Mouse (Mus musculus) thymus, postnatal 4 days (tissue): ENCODE results near the gene Elf2.
A peak's percentile ranks its signal among the peaks of the same experiment; 100 is the strongest.
"Not testable (repeated sequence)": the region's sequence is repeated elsewhere in the genome, so short reads cannot be mapped to it uniquely, and the experiment has no call there.

Experiments
- DNase-seq: peaks from one replicate; pipeline ENCODE4 v3.0.0; 2021

Elf2 gene

DNA sequence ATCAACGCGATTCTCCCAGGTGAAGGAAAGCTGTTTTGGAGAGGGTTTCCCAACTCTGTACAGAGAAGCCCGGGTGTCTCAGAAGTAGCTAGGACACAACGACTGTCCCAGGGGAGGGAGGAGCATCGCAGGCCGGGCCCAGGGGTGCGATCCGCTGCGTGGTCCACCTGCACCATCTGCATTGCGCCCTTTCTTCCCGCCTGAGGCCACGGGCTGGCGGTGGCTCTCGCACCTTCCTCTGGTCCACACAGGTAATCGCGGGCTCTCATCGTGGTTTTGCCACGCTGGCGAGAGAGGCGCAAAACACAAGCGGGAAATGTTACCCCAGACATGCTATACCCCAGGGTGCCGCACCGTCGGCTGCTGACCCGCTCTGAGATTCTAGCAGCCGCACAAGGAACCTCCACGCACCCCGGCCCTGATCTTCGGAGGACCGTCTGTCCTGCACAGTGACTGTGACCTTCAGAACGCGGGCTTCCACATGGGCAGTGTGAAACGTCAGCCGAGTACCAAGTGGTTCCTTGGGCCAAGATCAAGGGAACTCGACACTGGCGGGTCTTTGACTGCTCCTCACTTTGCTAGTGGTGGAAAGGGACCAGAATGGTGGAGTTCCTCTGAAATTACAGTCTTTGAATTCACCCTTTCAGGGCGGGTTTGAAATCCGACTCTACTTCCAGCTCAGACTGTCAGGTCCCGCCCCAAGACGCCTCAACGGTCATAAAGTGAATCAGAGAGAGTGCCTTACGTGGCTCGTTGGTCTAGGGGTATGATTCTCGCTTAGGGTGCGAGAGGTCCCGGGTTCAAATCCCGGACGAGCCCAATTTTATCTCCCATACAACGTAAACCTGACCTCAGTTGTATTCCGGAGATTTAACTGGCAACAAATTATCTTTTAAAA, 18.4 kb upstream of the Elf2 start:
- DNase-seq = peak; percentile 86

DNA sequence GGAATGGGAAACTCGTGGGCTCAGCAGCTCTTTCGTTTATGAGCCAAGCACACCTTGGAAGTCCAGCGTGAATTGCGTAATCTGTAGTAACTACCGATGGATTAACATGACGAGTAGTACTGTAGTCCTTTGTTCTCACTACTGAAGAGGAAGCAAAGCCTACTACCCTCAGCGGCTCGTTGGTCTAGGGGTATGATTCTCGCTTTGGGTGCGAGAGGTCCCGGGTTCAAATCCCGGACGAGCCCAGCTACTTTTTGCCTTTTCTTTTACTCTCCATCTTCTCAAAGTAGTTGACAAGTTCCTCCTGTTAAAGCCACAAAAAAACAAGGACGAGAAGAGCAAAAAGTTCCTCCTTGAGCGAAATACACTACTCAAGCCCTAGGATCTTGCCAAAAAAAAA, 17.7 kb upstream of the Elf2 start:
- peak; percentile 84 for DNase-seq

DNA sequence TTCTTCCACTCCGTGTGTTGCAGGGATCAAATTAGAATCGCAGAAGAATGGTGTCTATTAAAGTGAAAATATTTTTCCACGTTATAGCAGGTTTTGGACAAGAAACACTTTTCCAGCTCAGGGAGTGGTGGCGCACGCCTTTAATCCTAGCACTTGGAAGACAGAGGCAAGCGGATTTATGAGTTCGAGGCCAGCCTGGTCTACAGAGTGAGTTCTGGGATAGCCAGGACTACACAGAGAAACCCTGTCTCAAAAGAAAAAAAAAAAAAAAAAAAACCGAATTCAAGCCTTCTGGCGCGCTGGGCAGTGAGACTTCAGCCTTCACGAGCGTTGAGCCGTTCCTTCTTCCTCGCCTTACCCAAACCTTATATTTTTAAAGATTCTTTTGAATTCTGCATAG, 17.2 kb upstream of the Elf2 start:
- DNase-seq = peak; percentile 34

DNA sequence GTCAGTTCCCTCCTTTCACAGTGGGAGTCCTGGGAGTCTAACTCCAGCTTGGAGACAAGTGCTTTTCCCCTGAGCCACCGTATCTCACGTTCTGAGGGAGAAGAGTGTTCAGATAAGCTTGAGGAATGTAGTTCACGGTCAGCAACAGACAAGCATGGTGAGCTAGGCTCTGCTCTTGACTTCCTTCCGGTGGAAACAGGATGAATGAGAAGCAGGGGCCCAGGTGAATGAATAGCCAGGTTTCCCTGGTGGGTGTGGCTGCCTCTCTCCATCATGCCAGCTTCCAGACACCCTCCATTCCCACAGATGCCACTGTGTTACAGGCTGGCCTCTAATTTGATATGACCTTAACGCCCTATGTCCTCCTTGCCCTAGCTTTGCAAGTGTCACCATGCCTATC, 16.6 kb upstream of the Elf2 start:
- no peak for DNase-seq

GRCm38 (mm10) chr3:51354956-51355355, 14.5 kb upstream of the Elf2 start:
- DNase-seq = not testable (repeated sequence)

DNA sequence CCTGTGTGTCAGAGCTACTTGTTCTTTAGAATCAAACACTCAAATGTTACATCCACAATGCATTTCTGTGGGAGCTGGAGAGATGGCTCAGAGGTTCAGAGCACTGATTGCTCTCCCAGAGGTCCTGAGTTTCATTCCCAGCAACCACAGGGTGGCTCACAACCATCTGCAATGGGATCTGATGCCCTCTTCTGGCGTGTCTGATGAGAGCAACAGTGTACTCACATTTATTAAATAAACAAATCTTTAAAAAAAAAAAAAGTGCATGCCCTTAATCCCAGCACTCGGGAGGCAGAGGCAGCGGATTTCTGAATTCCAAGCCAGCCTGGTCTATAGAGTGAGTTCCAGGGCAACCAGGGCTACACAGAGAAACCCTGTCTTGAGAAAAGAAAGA, 13.6 kb upstream of the Elf2 start:
- DNase-seq = no peak

DNA sequence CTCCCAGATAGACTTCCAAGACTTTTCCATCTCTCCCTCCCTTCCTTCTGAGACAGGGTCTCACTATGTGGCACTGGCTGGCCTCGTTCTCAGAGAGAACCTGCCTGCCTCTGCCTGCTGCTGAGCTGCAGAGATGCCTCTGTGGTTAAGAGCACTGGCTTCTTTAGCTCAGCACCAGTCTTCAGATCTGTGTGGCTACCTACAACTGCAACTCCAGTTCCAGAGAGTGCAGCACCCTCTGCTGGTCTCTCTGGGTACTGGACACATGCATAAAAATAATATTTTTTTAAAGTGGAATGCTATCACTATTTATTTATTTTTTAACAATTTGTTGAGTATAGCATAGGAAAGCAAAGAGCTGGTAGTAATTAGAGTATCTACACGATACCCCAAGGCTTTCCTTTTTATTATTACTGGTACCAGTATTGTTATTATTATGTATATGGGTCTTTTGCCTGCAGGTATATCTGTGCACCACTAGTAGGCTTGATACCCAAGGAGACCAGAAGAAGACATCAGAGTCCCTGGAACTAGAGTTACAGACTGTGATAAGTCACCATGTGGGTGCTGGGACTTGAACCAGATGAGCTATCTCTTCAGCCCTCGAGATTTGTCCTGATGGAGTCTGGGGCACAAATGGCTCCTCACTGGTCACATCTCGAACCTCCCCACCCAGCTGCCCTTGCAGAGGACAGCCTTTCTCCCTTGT, 13.0 kb upstream of the Elf2 start:
- DNase-seq = peak; percentile 80

GRCm38 (mm10) chr3:51350806-51351205, 10.3 kb upstream of the Elf2 start:
- no peak for DNase-seq

GRCm38 (mm10) chr3:51348646-51349238, 8.3 kb upstream of the Elf2 start:
- no peak for DNase-seq

- DNase-seq = peak; percentile 30
Measured at GRCm38 (mm10) chr3:51345017-51345416, 4.6 kb upstream of the Elf2 start.

- not testable (repeated sequence) for DNase-seq
Measured at GRCm38 (mm10) chr3:51344182-51344581, 3.7 kb upstream of the Elf2 start.

GRCm38 (mm10) chr3:51343260-51343659, 2.8 kb upstream of the Elf2 start:
- DNase-seq = no peak

DNA sequence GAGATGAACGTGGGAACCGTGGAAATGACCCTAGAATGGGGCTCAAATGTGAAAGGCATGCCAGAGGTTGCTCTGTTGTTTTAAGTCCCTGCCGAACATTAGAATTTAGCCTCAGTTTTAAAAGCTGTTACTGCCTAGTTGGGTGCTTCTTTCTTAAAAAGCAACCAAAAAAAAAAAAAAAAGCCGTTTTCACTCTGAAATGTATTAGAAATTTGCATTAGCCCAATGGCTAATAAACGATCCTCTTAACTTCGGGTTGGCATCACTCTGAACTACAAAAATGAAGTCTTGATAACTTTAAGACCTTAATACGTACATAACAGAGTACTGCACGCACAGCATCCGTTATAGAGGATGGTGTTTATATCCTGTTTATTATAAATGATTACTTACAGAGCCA, 1.7 kb upstream of the Elf2 start:
- no peak for DNase-seq

DNA sequence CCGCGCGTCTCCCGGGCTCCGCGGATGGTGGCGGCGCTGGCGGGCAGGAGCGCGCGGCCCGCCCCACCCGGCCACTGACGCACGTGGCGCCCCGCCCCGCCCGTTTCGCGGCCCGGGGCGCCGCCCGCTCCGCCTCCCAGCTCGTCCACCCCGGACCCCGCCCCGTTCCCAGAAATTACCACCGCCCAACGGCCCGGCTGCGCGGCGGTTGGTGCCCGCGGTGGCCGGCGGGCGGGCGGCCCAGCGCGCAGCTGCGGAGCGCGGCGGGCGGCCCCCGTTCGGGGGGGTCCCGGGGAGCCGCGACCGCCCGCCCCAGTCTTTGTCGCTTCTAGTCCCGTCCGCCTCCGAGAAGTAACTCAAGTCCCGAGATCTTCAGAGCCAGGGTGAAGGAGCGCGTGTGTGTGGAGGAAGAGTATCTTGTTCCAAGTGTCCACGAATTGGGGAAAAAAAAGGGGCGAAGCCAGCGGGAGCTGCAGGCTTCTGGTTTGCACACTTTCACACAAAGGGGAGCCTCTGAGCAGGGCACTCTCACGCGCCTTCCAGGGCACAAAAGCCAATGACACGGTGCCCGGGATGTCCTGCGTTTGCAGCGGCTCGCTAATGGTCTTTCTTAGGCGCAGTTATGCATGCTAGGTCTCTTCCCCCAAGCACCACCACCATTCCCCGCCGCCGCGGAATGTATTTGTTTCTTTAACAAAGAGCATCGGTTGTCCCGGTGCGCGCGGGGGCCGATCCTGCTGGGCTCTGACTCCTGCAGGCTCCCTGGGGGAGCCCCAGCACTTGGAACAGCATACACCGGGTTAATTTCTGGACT, 1.0 kb upstream of the Elf2 start:
- peak; percentile 82 for DNase-seq

DNA sequence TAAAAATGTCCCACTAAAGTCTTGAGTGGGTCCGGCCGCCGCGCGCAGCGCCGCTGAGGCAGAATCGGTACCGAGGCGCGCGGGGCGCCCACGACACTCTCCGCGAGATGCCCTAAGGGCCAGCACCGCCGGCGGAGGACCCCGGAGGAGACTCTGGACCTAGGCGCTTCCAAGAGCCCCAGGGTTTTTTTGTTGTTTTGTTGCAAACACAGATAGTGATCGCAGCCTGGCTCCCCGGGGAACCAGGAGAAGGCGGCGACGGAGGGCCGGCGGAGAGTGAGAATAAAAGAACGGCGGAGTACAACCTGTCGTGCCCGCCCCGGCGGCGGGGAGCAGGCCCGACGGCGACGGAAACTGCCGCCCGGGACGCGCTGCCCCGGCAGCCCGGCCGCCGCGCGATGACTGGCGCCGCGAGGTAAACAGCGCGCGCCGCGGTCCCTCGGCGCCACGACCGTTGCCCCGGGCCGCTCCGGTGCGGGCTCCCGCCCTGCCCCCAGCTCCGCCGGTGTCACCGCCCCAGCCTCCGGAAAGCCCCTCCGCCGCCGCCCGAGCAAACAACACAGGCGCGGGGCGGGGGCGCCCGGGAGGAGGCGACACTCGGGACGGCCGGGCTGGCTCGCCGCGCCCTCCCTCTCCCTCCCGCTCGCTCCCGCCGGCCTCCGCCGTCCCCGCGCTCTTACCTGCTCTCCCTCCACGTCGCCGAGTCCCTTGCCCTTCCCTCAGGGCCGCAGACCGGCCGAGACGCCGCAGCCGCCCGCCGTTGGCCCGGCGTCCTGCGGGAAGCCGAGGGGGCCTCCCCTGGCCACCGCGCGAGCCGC, 520 bp downstream of the Elf2 start:
- DNase-seq = peak; percentile 79

GRCm38 (mm10) chr3:51339378-51339733, 1.1 kb downstream of the Elf2 start:
- no peak for DNase-seq

DNA sequence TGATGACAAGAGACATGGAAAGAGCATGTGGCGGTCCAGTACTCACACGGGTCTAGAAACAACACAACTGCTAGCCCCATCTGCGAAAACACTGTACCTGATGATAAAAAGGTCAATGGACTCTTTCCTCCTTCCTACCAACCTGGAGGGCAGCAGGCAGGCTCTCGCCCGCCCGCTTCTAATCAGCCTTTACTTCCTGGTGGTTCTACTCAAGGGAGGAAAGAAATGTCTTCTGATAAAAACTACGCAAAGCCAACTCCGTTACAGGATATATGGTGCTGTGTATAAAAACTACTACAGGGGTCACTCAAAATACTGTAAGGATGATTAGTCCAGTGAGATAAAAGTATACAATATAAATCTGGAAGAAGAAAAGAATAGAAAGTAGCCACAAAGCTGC, 5.1 kb downstream of the Elf2 start:
- no peak for DNase-seq

DNA sequence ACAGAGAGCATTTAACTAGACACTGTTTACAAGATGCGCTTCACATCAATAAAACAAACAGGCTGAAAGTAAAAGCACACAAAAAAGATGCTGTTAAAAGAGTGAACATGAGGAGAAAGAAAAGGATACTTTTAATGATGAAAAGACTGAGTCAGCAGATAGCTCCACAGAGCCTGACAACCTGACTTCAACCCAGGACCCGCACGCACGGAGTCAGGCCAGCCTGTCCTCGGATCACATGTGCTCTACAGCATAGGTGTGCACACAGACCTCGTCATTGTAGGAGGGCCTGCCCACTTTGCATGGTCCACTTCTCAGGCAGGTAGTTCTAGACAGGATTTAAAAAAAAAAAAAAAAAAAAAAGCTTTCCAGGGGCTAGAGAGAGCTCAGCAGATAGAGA, 6.5 kb downstream of the Elf2 start:
- DNase-seq = no peak

GRCm38 (mm10) chr3:51333234-51333889, 7.1 kb downstream of the Elf2 start:
- DNase-seq = peak; percentile 56

- DNase-seq = no peak
Measured at GRCm38 (mm10) chr3:51330086-51330485, 10.4 kb downstream of the Elf2 start.

- no peak for DNase-seq
Measured at GRCm38 (mm10) chr3:51328546-51328945, 11.9 kb downstream of the Elf2 start.

DNA sequence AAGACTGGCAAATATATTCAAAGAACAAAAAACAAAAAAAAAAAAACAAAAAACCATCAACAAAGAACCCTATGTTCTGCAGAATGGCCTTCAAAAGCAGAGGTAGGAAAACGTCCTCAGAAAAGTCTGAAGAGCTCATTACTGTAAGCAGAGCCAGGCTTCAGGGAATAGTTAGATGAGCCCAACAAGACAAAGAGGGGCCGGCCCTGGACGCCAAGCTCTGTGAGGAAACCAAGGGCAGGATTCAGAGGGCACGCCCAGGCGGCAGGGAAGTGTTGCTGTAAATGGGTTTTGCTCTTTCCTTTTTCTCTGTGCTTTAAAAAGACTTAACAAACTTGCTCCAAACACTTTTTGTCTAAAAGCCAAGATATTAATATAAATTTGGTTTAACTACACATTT, 12.6 kb downstream of the Elf2 start:
- DNase-seq = no peak
